Mouse (Mus musculus) heart, adult 8-10 months (tissue): ENCODE data around the gene Smim14. TPM values are rescaled to one million over a fixed set of nuclear protein-coding genes. Genes with fewer than 3 reads are reported as not detected.

Source experiments
- DNase-seq: peaks from one replicate; pipeline ENCODE4 v3.0.0; 2022; ENCODE audit warnings: low spot score
- total RNA-seq, 4 experiments: library from RNA; stranded (reverse); gene quantifications; 2 replicates each; pipeline ENCODE4 v1.2.4; 2022

Gene Smim14
- total RNA-seq, 4 experiments from 2014 or later: 92.2 to 104 (median 96.7) TPM

DNA sequence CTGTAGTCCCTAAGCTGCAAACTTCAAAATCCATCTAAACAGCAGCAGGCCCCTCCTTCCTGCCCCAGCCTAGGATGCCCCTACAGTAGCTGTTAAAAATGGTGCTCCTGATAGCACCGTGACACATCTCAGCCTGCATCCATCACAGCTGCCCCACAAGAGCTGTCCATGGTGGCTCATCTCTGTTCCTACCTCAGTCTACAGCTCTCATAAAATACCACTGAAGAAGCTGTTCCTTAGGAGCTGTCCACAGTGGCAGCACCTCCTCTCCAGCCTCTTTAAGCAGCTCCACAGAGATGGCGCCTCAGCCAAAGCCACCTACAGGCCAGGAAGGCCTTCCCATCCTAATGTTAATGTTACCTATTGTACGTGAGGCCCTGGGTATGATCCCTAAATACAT is 70.1 kb downstream of the Smim14 start:
- no peak for DNase-seq

- no peak for DNase-seq
These were observed 76.6 kb downstream of the Smim14 start for GRCm38 (mm10) chr5:65460361-65460760.

GRCm38 (mm10) chr5:65459454-65459853 is 77.5 kb downstream of the Smim14 start:
- peak; percentile 22 for DNase-seq

DNA sequence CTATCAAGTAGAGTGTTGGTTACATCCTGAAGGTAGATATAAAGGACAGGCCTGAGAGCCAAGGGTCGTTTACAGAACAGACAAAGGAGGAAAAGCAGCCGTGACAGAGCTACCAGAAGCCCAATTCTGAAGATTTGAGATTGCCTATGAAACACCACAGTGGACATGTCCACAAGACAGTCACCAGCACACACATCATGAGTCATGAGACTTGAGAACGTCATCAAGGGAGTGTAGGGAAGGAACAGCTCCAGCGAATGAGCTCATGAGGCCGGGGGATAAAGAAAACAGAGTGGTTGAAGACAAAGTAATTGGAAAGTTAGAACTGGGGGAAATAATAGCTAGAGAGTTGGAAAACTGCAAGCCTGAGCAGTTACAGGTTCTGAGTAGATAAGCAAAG is 79.1 kb downstream of the Smim14 start:
- peak; percentile 48 for DNase-seq

- DNase-seq: no peak
These were observed 79.7 kb downstream of the Smim14 start for GRCm38 (mm10) chr5:65457086-65457827.

DNA sequence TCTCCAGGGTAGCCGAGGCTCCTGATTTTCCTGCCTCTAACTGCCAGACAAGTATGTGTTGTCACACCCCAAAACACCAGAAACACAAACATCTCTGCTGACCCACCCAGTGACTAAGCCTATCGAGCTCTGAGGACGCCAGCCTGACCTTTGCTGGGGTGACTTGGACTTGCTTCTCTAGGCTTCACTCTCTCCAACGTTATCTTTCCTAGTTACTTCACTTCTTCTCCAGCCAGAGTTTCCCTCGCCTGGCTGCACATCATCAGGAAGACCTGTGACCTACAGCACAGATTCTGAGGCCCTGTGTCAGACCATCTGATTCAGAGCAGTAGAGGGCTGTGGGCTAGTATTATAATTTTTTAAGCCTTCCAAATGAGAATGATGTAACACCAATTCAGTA is 82.2 kb downstream of the Smim14 start:
- peak; percentile 55 for DNase-seq

- no peak for DNase-seq
These were observed 88.0 kb downstream of the Smim14 start for GRCm38 (mm10) chr5:65448941-65449340.

DNA sequence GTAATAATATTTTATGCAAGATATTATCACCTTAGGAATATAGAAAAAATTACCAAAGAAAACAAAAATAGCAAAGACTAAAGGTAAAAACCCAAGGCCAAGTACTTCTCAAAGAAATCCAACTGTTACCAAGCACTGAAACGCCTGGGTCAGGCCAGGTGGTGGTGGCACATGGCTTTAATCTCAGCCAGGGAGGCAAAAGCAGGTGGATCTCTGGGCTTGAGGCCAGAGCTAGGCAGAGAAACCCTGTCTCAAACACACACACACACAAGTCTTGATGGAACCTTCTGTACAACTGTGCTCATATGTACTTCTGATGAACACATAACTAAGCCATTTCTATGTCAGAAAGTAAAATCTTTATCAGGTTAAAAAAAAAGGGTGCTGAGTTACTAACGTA is 89.2 kb downstream of the Smim14 start:
- DNase-seq: no peak

DNA sequence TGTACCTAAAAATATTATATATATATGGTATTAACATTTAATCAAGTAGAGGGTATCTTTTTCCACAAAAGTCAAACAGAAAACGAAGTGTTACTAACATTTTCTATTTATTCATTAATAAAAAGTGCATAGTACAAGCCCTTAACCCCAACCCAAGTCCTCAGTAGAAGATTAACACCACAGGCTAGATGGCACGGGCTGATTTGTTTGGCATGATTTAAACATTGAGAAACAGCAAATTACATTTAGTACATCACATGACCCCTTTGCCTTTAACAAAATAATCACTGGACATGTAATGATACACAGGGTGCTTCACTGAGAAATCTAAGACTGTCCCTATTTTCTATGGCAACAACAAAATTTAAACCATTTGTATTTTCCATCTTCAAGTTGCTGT is 90.2 kb downstream of the Smim14 start:
- no peak for DNase-seq

- no peak for DNase-seq
These were observed 92.0 kb downstream of the Smim14 start for GRCm38 (mm10) chr5:65444981-65445380.

DNA sequence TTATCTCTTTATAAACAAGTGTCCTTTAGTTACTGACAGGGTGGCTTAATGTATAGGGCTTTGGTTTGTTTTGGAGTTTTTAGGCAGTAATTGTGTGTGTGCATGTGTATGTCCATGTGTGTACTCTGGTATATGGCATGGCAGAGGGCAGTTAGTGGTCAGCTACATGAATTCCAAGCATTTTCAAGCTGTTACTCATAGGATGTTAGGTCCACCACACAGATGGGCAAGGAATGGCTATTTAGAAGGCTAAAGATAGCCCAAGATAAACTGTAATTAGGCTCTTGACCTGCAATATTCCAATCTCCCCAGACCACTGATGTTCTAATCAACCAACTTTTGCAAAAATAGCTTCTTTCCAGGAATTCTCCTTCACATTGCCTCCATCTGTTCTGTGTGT is 98.9 kb downstream of the Smim14 start:
- no peak for DNase-seq

DNA sequence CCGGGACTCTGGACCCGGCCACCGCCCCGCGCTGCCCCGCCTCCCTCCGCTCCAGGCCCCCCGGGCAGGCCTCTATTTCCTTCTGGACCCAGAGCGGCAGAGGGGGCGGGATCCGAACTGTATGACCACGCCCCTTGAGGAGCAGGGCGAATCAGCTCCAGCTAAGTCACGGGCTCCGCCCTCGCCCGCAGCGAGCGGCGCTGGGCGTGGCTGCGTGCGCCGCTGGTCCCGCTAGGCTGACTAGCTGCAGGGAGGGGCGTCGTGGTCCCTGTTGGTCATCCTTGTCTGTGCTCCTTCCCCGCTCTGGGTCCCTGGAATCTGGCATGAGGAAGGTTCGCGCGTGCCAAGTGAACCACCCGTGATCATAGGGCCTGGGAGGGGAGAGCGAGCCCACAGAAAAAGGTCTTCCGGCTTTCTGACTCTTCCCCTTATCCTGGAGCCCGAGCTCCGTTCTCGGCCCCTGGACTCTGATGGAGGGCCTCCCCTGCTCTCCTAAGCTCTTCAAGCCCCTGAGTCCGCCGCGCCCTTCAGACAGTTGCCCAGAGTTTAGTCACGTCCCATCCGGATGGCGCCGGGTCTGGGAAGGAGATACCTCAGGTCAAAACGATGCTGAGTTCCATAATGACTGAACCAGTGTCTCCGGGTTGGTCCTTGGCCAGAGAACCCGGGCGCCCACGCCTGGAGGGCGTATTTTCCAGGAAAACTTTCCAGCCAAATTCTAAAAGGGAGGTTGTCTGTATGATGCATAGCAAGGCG is 101.0 kb downstream of the Smim14 start, which contains the start of gene Ugdh:
TSS of gene Ugdh (minus strand) at position 144 of the 756 bp plus-strand sequence.
- DNase-seq: peak; percentile 97

- DNase-seq: no peak
These were observed 101.6 kb downstream of the Smim14 start for GRCm38 (mm10) chr5:65435363-65435805.

- DNase-seq: no peak
These were observed 102.3 kb downstream of the Smim14 start for GRCm38 (mm10) chr5:65434471-65435362.

DNA sequence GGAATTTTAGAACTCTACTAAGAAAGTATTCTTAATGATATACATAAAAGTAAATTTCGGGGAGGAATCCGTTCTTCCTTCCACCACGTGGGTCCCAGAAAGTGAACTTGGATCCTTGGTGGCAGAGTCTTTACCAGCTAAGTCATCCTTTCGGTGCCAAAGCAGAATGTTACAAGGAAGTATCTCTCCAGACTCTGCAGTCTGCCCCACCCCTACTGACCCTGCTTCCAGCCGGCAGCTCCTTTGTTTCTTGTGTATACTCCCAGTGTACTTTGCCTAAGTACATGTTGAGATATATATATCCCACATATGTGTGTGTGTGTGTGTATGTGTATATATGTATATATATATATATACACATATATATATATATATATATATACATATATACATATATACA is 107.5 kb downstream of the Smim14 start:
- DNase-seq: no peak

- no peak for DNase-seq
These were observed 108.7 kb downstream of the Smim14 start for GRCm38 (mm10) chr5:65428321-65428720.

DNA sequence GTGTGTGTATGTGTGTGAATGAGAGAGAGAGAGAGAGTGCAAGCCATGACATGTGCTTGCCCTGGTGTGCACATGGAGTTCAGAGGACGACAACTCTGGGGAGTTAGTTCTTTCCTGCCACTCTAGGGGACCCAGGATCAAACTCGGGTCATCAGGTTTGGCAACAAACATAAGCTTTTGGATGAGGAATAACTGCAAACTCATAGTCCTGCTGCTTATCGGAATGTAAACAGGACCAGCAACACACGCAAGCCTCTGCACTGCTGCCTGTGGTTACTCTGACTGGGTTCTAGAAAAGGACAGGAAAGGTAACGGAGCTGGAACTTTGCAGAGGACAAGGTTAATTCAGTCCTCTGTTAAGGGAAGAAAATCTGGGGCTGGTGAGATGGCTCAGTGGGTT is 111.7 kb downstream of the Smim14 start:
- no peak for DNase-seq

DNA sequence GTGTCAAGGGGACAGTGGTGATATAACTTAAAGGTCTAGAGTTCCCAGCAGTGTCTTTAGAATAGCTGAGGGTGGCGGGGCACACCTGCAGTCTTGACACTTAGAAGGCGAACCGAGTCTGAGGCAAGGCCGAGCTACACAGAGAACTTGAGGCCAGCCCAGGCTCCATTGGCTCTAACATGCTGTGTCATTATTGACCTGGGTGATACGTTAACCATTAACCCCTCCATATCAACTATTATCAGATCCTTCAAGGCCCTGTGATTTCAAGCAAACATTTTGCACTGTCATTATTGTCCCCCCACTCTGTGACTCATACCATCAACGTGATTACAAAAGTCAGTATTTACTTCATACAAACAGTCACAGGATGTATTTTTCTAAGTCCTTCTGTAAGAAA is 112.8 kb downstream of the Smim14 start:
- no peak for DNase-seq

DNA sequence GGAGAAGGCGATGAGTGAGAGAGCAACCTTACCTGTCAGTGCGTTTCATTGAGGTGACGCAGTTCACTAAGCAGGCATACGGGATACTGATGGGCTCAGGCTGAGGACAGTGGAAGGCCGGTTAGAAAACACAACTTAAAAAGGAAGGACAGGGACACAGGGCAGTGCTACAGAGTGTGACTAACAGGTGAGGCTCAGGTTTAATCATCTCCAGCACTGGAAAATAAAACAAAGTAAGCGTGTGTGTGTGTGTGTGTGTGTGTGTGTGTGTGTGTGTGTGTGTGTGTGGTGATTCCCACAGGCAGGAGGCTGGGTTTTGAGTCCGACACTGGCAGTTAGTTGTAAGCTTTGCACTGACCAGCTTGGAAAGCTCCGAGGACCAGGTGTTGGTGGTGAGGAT is 114.2 kb downstream of the Smim14 start:
- no peak for DNase-seq

DNA sequence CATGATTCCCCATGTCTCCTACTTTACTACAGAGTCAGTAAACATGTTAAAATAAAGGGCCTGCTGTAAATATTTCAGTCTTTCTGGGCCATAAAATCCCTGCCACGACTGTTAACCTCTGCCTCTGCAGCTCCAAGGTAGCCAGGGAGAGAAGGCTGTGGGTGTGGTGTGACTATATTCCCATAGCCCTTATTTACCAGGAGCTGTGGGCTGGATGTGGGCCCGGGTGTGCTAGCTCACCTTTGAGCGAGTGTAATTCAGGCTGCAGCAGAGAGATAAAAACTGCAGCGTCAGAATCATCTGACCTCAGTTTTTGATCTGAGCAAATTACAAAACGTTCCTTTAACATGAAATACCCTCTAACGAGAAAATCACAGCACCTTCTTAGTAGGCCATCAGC is 116.2 kb downstream of the Smim14 start:
- DNase-seq: no peak

GRCm38 (mm10) chr5:65419136-65419535 is 117.8 kb downstream of the Smim14 start:
- DNase-seq: no peak
